Mouse (Mus musculus): ENCODE data around the gene Pawr.

DNA sequence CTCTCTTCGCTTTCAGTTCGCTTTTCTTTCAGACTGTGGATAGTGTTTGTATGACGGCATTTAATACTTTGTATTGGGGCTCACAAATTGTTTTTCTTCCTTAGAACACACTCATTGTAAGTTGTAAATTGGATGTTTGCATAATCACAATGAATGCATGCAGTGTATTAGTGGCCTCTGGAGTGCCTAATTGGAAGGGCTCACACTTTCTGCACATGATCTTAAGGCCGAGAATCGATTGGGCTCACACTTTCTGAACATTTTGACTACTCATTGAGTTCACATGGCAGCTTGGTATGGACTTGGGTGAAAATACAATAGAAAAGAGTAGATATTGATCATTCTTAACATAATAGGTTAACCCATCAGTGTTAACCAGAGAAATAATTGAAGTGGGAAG, 34.3 kb downstream of the Pawr start:
- TF ChIP-seq POLR2A (IDR thresholded peaks at IDR 0.05; ENCODE audit: insufficient read depth, low read length) (no peak), CTCF (IDR thresholded peaks at IDR 0.05; ENCODE audit: low read depth, low read length) (no peak)

All from ES-Bruce4 (cell line).